Mouse (Mus musculus): ENCODE results near the gene Sirpb1a.
"Not testable (repeated sequence)": the region's sequence is repeated elsewhere in the genome, so short reads cannot be mapped to it uniquely, and the experiment has no call there.

Sirpb1a gene

GRCm38 (mm10) chr3:15426447-15426846, at the start of gene Sirpb1a:
TSS of gene Sirpb1a (minus strand) at chr3:15426520.
- not testable (repeated sequence) for DNase-seq (ENCODE audit: low spot score in 2 of 2)

GRCm38 (mm10) chr3:15474831-15475230, 48.5 kb upstream of the Sirpb1a start:
- DNase-seq (ENCODE audit: low spot score in 2 of 2), result not testable (repeated sequence)

- not testable (repeated sequence) for DNase-seq (ENCODE audit: low spot score in 2 of 2)
These were observed 43.8 kb upstream of the Sirpb1a start for GRCm38 (mm10) chr3:15470158-15470557.

GRCm38 (mm10) chr3:15443936-15444335, 17.6 kb upstream of the Sirpb1a start:
- DNase-seq (ENCODE audit: low spot score in 2 of 2), result not testable (repeated sequence)

GRCm38 (mm10) chr3:15439844-15440243, 13.5 kb upstream of the Sirpb1a start:
- not testable (repeated sequence) for DNase-seq (ENCODE audit: low spot score in 2 of 2)

- DNase-seq (ENCODE audit: low spot score in 2 of 2), result no peak
These were observed 1.6 kb upstream of the Sirpb1a start for GRCm38 (mm10) chr3:15427917-15428316.

GRCm38 (mm10) chr3:15355690-15356089, 70.6 kb downstream of the Sirpb1a start:
- DNase-seq (ENCODE audit: low spot score in 2 of 2), result not testable (repeated sequence)

- DNase-seq (ENCODE audit: low spot score in 2 of 2), result not testable (repeated sequence)
These were observed 76.0 kb downstream of the Sirpb1a start for GRCm38 (mm10) chr3:15350318-15350717.

- not testable (repeated sequence) for DNase-seq (ENCODE audit: low spot score in 2 of 2)
These were observed 80.7 kb downstream of the Sirpb1a start for GRCm38 (mm10) chr3:15345606-15346005.

GRCm38 (mm10) chr3:15340287-15340686, 86.0 kb downstream of the Sirpb1a start:
- DNase-seq (ENCODE audit: low spot score in 2 of 2), result no peak

GRCm38 (mm10) chr3:15334182-15334581, 92.1 kb downstream of the Sirpb1a start:
- no peak for DNase-seq (ENCODE audit: low spot score in 2 of 2)

GRCm38 (mm10) chr3:15332063-15332462, 94.3 kb downstream of the Sirpb1a start, which contains the start of gene Gm9733:
TSS of gene Gm9733 (minus strand) at chr3:15332302.
- DNase-seq (ENCODE audit: low spot score in 2 of 2), result peak in 1 of 2 experiments; percentile 15

GRCm38 (mm10) chr3:15331545-15331944, 94.8 kb downstream of the Sirpb1a start:
- no peak for DNase-seq (ENCODE audit: low spot score in 2 of 2)

GRCm38 (mm10) chr3:15329549-15329948, 96.8 kb downstream of the Sirpb1a start:
- DNase-seq (ENCODE audit: low spot score in 2 of 2), result no peak

Measured in spleen, postnatal 36 days (tissue).